Mouse (Mus musculus) liver, embryonic 13.5 days (tissue): ENCODE data around the gene D630039A03Rik. TPM values are rescaled to one million over a fixed set of nuclear protein-coding genes. Genes with fewer than 3 reads are reported as not detected.

ENCODE experiments used
- ATAC-seq: fragments of 200-750 bp; cut with Nextera tagmentation; 2 replicates; pipeline ENCODE4 v1.8.0; 2017; ENCODE audit warnings: low read depth, mild to moderate bottlenecking, moderate number of reproducible peaks, moderate library complexity
- DNase-seq: peaks from one replicate; pipeline ENCODE4 v3.0.0; 2022
- H3K27ac ChIP-seq: fragments of 300-500 bp; sonication (generic); 2 replicates; pipeline ENCODE4 v1.5.1; 2015; ENCODE audit warnings: moderate library complexity, mild to moderate bottlenecking, inconsistent platforms
- H3K27me3 ChIP-seq: fragments of 300-500 bp; sonication (generic); 2 replicates; pipeline ENCODE4 v1.6.1; 2015; ENCODE audit warnings: mild to moderate bottlenecking, inconsistent platforms
- H3K36me3 ChIP-seq: fragments of 300-500 bp; sonication (generic); 2 replicates; pipeline ENCODE4 v1.6.1; 2015; ENCODE audit warnings: mild to moderate bottlenecking, inconsistent platforms
- H3K4me1 ChIP-seq: fragments of 300-500 bp; sonication (generic); replicated peaks from 2 replicates; pipeline ENCODE4 v1.6.1; 2015; ENCODE audit warnings: inconsistent platforms
- H3K4me2 ChIP-seq: fragments of 300-500 bp; sonication (generic); 2 replicates; pipeline ENCODE4 v1.6.1; 2015; ENCODE audit warnings: inconsistent platforms, mild to moderate bottlenecking, moderate library complexity
- H3K4me3 ChIP-seq: fragments of 300-500 bp; sonication (generic); replicated peaks from 2 replicates; pipeline ENCODE4 v1.5.1; 2015; ENCODE audit warnings: mild to moderate bottlenecking, inconsistent platforms
- H3K9ac ChIP-seq: fragments of 300-500 bp; sonication (generic); 2 replicates; pipeline ENCODE4 v1.6.1; 2015; ENCODE audit warnings: mild to moderate bottlenecking, inconsistent platforms
- H3K9me3 ChIP-seq: fragments of 300-500 bp; sonication (generic); replicated peaks from 2 replicates; pipeline ENCODE4 v1.6.1; 2016; ENCODE audit warnings: inconsistent platforms
- WGBS: fragments of 180-500 bp; shearing (Covaris S2); methylation state at CpG from one replicate; pipeline ENCODE4 v1.1.7; 2015; ENCODE audit not compliant: insufficient replicate concordance; 5-methylcytosine and 5-hydroxymethylcytosine counted together
- polyA plus RNA-seq: library from polyadenylated mRNA; unstranded; fragments of >200 nt; fragmentation: Nextera tagmentation; extraction: Ambion mirVana; gene quantifications from 2 replicates; pipeline ENCODE4 v1.2.1, GENCODE M21; 2015

D630039A03Rik gene
- polyA plus RNA-seq, 1 experiment from 2014 or later, result 0.33 TPM

GRCm38 (mm10) chr4:57861166-57861565 is 54.9 kb downstream of the D630039A03Rik start:
- H3K9ac ChIP-seq, result no peak overlapping the region
- no peak overlapping the region for H3K4me2 ChIP-seq
- no peaks in the 10 kb centered on the region for H3K27me3 ChIP-seq
- H3K4me3 ChIP-seq, result no peak overlapping the region
- no peaks in the 10 kb centered on the region for H3K9me3 ChIP-seq
- WGBS, result 55% methylated on average over 6 of the region's 6 CpGs
- no peak overlapping the region for H3K27ac ChIP-seq
- DNase-seq (no peak), ATAC-seq (no peak)
- no peaks in the 10 kb centered on the region; the same call in 1 of the 2 replicates for H3K36me3 ChIP-seq
- H3K4me1 ChIP-seq, result no peaks in the 10 kb centered on the region

- no peak overlapping the region for H3K27ac ChIP-seq
- H3K4me3 ChIP-seq, result no peak overlapping the region
- no peak overlapping the region for H3K4me2 ChIP-seq
- H3K9ac ChIP-seq, result no peak overlapping the region
- no peaks in the 10 kb centered on the region for H3K9me3 ChIP-seq
- no peaks in the 10 kb centered on the region; the same call in 1 of the 2 replicates for H3K36me3 ChIP-seq
- no peaks in the 10 kb centered on the region for H3K27me3 ChIP-seq
- no peaks in the 10 kb centered on the region for H3K4me1 ChIP-seq
- 38% methylated on average over 6 of the region's 6 CpGs for WGBS
- DNase-seq, result no peak
- no peak for ATAC-seq
Measured at GRCm38 (mm10) chr4:57860204-57860611, 55.9 kb downstream of the D630039A03Rik start.

Other genes starting within 250 kb of the D630039A03Rik start
- gene Akap2, start 198.6 kb downstream of the D630039A03Rik start, polyA plus RNA-seq, result 1.1 and 1.5 TPM in 2 replicates
- 275 and 284 TPM in 2 replicates for gene Txn1, start 40.1 kb upstream of the D630039A03Rik start, polyA plus RNA-seq
- not detected in 2 replicates for gene Txndc8, start 92.8 kb upstream of the D630039A03Rik start, polyA plus RNA-seq